ENCODE assay signal across 27 mouse cellular contexts in genomic region chrX:152738759-152739368, GRCm38 (mm10). TPM values are rescaled to one million over a fixed set of nuclear protein-coding genes. Genes with fewer than 3 reads are reported as not detected.
DNase-seq lines count a peak whose midpoint lies in the region; ATAC-seq and TF ChIP-seq lines count a peak whose summit lies in the region.
"Had no signal": no experiment of that assay in that cellular context is flagged by ENCODE, and none has a peak within 500 bp of the region (broad histone marks: within the 10 kb centered on the region; RNA-seq: fewer than 3 reads in every experiment).

No protein-coding gene starts in this region.

- TF ChIP-seq POLR2A in embryonic fibroblast, embryonic 13.5 days (IDR thresholded peaks at IDR 0.05; ENCODE audit: low read depth, low read length): no peak

- WGBS in kidney, embryonic 16.5 days: 60% methylated on average over 4 of the region's 4 CpGs
- 53% methylated on average over 4 of the region's 4 CpGs for WGBS in lung, embryonic 14.5 days

- no peak overlapping the region for H3K4me2 ChIP-seq in kidney, embryonic 16.5 days (replicated peaks; ENCODE audit: low read depth, low read length)
- H3K4me2 ChIP-seq in lung, embryonic 14.5 days: no peak overlapping the region
- H3K4me2 ChIP-seq: heart, embryonic 12.5 days; heart, embryonic 15.5 days; hindbrain, embryonic 13.5 days had no signal

- H3K9ac ChIP-seq in kidney, embryonic 16.5 days (replicated peaks; ENCODE audit: low read length): no peak overlapping the region
- H3K9ac ChIP-seq in lung, embryonic 14.5 days: no peak overlapping the region
- H3K9ac ChIP-seq: forebrain, postnatal 0 days; heart, embryonic 12.5 days; heart, embryonic 15.5 days; hindbrain, embryonic 13.5 days had no signal

- no peak overlapping the region for H3K4me3 ChIP-seq in kidney, embryonic 16.5 days (ENCODE audit: low read length)
- H3K4me3 ChIP-seq in lung, embryonic 14.5 days (ENCODE audit: low read depth, low read length): no peak overlapping the region
- H3K4me3 ChIP-seq in embryonic fibroblast, embryonic 13.5 days (ENCODE audit: insufficient read depth, low read length): no peak overlapping the region
- H3K4me3 ChIP-seq: gastrocnemius, adult 2 months; heart, embryonic 12.5 days; heart, embryonic 15.5 days; hindbrain, embryonic 10.5 days; hindbrain, embryonic 13.5 days had no signal

- ATAC-seq in kidney, embryonic 16.5 days (ENCODE audit: low FRiP score, low TSS enrichment): peak; percentile 39
- peak; percentile 74 for ATAC-seq in lung, embryonic 14.5 days (ENCODE audit: insufficient read depth)
- ATAC-seq: CD4-positive, CD25-positive, alpha-beta regulatory T cell, adult 4 months; forebrain, embryonic 14.5 days; forebrain, postnatal 0 days; hindbrain, embryonic 16.5 days had no signal

- H3K27me3 ChIP-seq in kidney, embryonic 16.5 days (ENCODE audit: insufficient read depth, low read length): peaks cover 21% of the 10 kb centered on the region; the same call in 1 of the 2 replicates
- no peaks in the 10 kb centered on the region for H3K27me3 ChIP-seq in lung, embryonic 14.5 days (ENCODE audit: insufficient read depth, low read length)
- H3K27me3 ChIP-seq: heart, embryonic 12.5 days; heart, embryonic 15.5 days had no signal

- no peaks in the 10 kb centered on the region for H3K9me3 ChIP-seq in kidney, embryonic 16.5 days (ENCODE audit: low read length)
- H3K9me3 ChIP-seq in lung, embryonic 14.5 days (ENCODE audit: low read depth, low read length): no peaks in the 10 kb centered on the region
- H3K9me3 ChIP-seq: heart, embryonic 12.5 days; heart, embryonic 15.5 days; hindbrain, embryonic 10.5 days; hindbrain, embryonic 13.5 days had no signal

- no peaks in the 10 kb centered on the region for H3K36me3 ChIP-seq in kidney, embryonic 16.5 days (ENCODE audit: insufficient read depth, low read length)
- no peaks in the 10 kb centered on the region for H3K36me3 ChIP-seq in lung, embryonic 14.5 days (ENCODE audit: insufficient read depth)
- H3K36me3 ChIP-seq: heart, embryonic 12.5 days; heart, embryonic 15.5 days; hindbrain, embryonic 10.5 days; hindbrain, embryonic 13.5 days had no signal

- TF ChIP-seq CTCF in lung, embryonic 14.5 days (IDR thresholded peaks at IDR 0.05; ENCODE audit: low read depth): no peak
- TF ChIP-seq CTCF in embryonic fibroblast, embryonic 13.5 days (IDR thresholded peaks at IDR 0.05; ENCODE audit: borderline replicate concordance, insufficient read depth, low read length): no peak

- H3K4me1 ChIP-seq in kidney, embryonic 16.5 days (ENCODE audit: insufficient read depth, low read length): no peaks in the 10 kb centered on the region
- H3K4me1 ChIP-seq in lung, embryonic 14.5 days (ENCODE audit: insufficient read depth): no peaks in the 10 kb centered on the region
- H3K4me1 ChIP-seq in embryonic fibroblast, embryonic 13.5 days (ENCODE audit: control insufficient read depth, insufficient read depth, low read length): peaks cover 4% of the 10 kb centered on the region; the same call in 1 of the 2 replicates
- H3K4me1 ChIP-seq: heart, embryonic 15.5 days; hindbrain, embryonic 10.5 days; hindbrain, embryonic 13.5 days had no signal

- no peak for DNase-seq in kidney, postnatal 14 days
- DNase-seq in lung, embryonic 14.5 days: peak; percentile 24
- DNase-seq in lung, adult 18-20 months: no peak
- DNase-seq in retina, embryonic 14.5 days (ENCODE audit: low spot score): peak; percentile 72
- DNase-seq in heart, adult 9 months (ENCODE audit: low spot score in 2 of 2): no peak
- DNase-seq: adrenal gland, adult 2 months; adrenal gland, postnatal 14 days; cerebellum, adult 11 months; cerebellum, adult 2 months; cerebellum, adult 9-11 months; cerebellum, postnatal 25 days; forebrain, postnatal 0 days; gastrocnemius, adult 2 months; gastrocnemius, postnatal 14 days; heart, adult 11 months; heart, postnatal 10 days; heart, postnatal 36 days had no signal

- peak overlapping the region; percentile 43; the same call in 1 of the 2 replicates for H3K27ac ChIP-seq in kidney, embryonic 16.5 days (ENCODE audit: low read length)
- H3K27ac ChIP-seq in lung, embryonic 14.5 days (ENCODE audit: low read depth): peak overlapping the region; percentile 33; the same call in 1 of the 2 replicates
- H3K27ac ChIP-seq in embryonic fibroblast, embryonic 13.5 days (ENCODE audit: insufficient read depth, low read length): peak overlapping the region; percentile 1; the same call in 1 of the 2 replicates
- H3K27ac ChIP-seq: gastrocnemius, adult 2 months; heart, embryonic 15.5 days; hindbrain, embryonic 10.5 days; hindbrain, embryonic 13.5 days had no signal

RNA-seq across cellular contexts. Expression of gene Shroom2, which starts 30.4 kb away (rescaled TPM):
- 6.4 and 6.6 TPM in 2 replicates for polyA plus RNA-seq in kidney, embryonic 16.5 days (2015; fragmentation: Nextera tagmentation; extraction: Ambion mirVana)
- 11.8 and 12.2 TPM in 2 replicates for polyA plus RNA-seq in lung, embryonic 14.5 days (2014; fragmentation: Nextera tagmentation; extraction: Ambion mirVana)
- polyA plus RNA-seq in embryonic fibroblast, embryonic 13.5 days (2011; ENCODE audit: insufficient read length, low read depth, missing spikeins): 3.8 and 4.5 TPM in 2 replicates
- polyA plus RNA-seq: CD4-positive, CD25-positive, alpha-beta regulatory T cell, adult 4 months had no signal

RNA-seq across cellular contexts. Expression of gene Gpr143, which starts 42.9 kb away (rescaled TPM):
- polyA plus RNA-seq in kidney, embryonic 16.5 days (2015; fragmentation: Nextera tagmentation; extraction: Ambion mirVana): 0.10 TPM in 2 replicates
- 0.24 and 0.47 TPM in 2 replicates for polyA plus RNA-seq in lung, embryonic 14.5 days (2014; fragmentation: Nextera tagmentation; extraction: Ambion mirVana)
- polyA plus RNA-seq in embryonic fibroblast, embryonic 13.5 days (2011; ENCODE audit: insufficient read length, low read depth, missing spikeins): not detected in 2 replicates
- polyA plus RNA-seq: adrenal gland, adult 2 months; C2C12; CD4-positive, CD25-positive, alpha-beta regulatory T cell, adult 4 months; cerebellum, adult 2 months; heart, embryonic 12.5 days; hindbrain, embryonic 13.5 days had no signal

Comparison
In these comparisons a context has a peak if more than half of its experiments do, and no peak if none do; other contexts are left out.
1. DNase-seq: peak in lung, embryonic 14.5 days (single experiment) and retina, embryonic 14.5 days (single experiment); none in kidney, postnatal 14 days (single experiment), lung, adult 18-20 months (0 of 2) and heart, adult 9 months (0 of 2).
2. Peak in every context shown above with its lines, with median percentiles within 50 percentile points of each other: H3K27ac ChIP-seq.